Comparison of ENCODE assay signal across 16 mouse cellular contexts in the genomic region with DNA sequence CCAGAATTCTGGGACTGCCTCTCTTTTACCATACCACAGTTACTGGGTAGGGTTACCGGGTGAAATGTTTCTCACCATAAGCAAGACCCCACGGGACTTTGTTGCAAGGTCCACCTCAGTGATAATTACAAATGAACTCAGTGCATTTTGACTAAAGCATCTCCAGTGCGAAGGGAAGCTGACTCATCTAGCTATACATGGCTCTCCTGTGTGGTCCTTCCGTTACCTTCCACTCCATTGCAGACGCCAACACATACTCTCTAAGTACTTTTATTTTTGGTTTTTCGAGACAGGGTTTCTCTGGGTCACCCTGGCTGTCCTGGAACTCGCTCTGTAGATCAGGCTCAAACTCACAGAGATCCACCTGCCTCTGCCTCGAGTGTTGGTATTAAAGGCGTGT.
"Had no signal": no experiment of that assay in that cellular context is flagged by ENCODE, and none has a peak within 500 bp of the region (broad histone marks: within the 10 kb centered on the region; RNA-seq: fewer than 3 reads in every experiment).

No protein-coding gene starts in this region.

- H3K27ac ChIP-seq: limb, embryonic 10.5 days; limb, embryonic 13.5 days; stomach, postnatal 0 days had no signal

- H3K4me3 ChIP-seq: limb, embryonic 10.5 days; limb, embryonic 13.5 days had no signal

- H3K9me3 ChIP-seq: limb, embryonic 10.5 days; limb, embryonic 13.5 days had no signal

- H3K36me3 ChIP-seq: limb, embryonic 10.5 days; limb, embryonic 13.5 days had no signal

- DNase-seq: kidney, adult 18-20 months; kidney, adult 9 months; kidney, postnatal 14 days; kidney, postnatal 4 days; layer of hippocampus, postnatal 36 days; lung, adult 2 months; lung, postnatal 14 days; midbrain, embryonic 14.5 days; right cerebral cortex, postnatal 14 days; right cerebral cortex, postnatal 4 days; thymus, adult 2 months; thymus, postnatal 14 days; thymus, postnatal 4 days had no signal
